Mouse (Mus musculus): Measurements from ENCODE around the gene Tgfb1. TPM values are rescaled to one million over a fixed set of nuclear protein-coding genes. Genes with fewer than 3 reads are reported as not detected.

The Tgfb1 gene
- total RNA-seq, 2 experiments from 2014 or later, result 40.9 to 42.4 TPM

DNA sequence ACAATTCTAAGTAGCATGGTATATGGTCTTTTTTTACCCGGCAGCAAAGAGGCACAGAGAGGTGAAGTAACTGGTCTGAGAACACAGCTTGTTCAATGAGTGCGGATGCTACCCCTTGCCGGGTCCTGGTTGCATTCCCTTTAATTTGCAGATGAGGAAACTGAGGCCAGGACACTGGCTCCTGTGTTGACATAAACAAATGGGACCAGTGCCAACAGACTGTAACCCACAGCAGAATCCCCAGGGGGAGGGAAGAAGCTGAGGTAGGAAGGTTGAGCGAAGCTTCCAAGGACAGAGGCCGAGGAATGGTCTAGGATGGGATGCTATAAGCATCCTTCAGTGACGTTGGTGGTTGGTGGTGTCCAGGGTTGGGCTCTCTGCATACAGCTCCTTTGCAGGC, 11.4 kb upstream of the Tgfb1 start:
- DNase-seq, result no peak

DNA sequence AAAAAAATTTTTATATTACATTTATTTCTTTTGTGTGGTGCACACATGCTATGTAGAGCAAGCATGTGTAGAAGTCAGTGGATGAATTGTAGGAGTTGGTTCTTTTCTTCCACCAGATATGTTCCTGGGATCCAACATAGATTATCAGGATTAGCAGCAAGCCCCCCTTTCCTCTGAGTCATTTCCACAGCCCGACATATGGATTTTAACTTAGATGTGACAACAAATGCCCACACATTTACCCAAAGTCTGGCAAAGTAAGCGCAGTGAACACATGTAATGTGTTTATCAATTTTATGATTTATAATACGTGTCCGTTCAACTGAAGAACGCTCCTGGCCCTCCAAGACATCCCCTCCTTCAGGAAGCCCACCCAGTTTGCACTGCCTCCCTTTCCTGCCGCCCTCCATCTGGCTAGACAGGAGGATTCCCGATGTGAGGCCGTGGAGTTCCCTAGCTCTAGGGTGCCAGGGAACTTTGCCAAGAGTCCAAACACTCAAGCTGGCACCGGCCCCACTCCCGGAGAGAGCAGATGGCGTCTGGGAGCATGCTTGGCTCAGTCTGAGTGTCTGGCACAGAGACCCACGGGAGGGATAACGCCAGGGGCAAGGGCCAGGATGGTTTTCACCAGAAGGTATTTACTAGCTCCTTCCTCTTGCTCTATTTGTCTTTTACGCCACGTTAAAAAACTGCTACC, 10.6 kb upstream of the Tgfb1 start:
- peak; percentile 92 for DNase-seq

DNA sequence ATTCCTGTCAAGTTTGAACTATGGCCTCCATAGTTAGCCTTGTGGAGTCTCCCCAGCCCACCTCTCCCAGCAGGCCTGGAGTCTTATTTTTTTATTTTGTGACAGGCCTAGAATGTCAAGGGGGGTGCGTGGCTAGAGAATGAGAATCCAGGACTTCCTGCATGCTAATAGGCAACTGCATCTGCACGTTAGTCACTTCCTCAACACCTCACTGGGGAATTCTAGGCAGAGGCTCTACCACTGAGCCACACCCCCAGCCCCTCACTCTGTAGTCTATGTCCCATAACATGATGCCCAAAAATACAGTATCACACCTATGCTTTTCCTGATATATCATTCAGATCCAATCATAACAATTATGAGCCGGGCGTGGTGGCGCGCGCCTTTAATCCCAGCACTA, 9.8 kb upstream of the Tgfb1 start:
- DNase-seq, result no peak

DNA sequence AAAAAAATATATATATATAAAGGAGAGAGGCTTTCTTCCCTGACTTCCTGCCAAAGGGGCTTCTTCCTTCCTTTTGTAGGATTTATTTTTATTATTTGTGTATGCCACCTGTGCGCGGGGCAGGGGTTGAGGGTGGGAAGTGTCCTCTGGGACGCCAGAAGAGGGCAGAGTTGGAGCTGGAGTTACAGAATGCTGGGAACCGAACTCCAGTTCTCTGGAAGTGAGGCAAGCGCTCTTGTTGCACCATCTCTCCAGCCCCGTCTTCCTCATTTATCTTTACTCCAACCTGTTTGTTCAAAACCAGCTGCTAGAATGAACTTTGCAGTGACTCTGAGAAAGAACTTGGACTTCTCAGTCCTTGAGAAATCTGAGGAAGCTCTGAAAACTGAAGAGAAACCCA, 6.8 kb upstream of the Tgfb1 start:
- no peak for DNase-seq

DNA sequence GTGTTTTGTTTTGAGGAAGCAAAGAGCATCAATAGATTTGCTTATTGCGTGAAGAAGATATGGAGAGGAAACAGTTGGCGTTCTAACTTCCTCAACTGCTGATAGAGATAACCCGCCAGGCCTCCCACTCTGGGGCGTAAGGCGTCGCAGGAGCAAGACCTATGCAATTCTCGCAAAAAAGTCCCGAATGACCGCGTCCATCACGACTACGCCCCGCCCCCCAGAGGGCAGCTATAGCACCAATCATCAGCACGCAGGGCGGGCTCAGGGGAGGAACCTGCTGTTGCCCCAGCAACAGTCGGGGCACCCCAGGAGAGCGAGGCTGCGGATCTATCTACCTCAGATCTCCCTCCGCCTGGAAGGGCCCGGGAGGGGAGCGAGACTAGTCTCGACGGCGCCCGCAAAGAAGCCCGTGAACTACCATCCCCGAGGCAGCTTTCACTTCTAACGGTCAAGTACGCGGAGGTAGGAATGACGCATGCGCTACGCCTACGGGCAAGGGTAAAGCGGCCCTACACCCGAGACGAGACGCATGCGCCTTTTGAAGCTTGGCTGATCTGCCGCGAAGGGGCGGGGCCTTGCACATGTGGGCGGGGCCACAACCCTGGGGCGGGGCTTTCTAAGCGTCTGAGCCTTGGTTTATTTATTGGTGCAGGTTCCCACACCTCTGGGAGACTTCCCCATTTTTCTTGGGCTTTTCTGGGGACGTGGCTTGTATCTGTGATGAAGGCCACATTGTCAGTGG, 6.1 kb upstream of the Tgfb1 start, which contains the start of gene B9d2:
Gene B9d2, plus strand, starts transcription at position 267 of the 745 bp plus-strand sequence.
- peak; percentile 97 for DNase-seq

DNA sequence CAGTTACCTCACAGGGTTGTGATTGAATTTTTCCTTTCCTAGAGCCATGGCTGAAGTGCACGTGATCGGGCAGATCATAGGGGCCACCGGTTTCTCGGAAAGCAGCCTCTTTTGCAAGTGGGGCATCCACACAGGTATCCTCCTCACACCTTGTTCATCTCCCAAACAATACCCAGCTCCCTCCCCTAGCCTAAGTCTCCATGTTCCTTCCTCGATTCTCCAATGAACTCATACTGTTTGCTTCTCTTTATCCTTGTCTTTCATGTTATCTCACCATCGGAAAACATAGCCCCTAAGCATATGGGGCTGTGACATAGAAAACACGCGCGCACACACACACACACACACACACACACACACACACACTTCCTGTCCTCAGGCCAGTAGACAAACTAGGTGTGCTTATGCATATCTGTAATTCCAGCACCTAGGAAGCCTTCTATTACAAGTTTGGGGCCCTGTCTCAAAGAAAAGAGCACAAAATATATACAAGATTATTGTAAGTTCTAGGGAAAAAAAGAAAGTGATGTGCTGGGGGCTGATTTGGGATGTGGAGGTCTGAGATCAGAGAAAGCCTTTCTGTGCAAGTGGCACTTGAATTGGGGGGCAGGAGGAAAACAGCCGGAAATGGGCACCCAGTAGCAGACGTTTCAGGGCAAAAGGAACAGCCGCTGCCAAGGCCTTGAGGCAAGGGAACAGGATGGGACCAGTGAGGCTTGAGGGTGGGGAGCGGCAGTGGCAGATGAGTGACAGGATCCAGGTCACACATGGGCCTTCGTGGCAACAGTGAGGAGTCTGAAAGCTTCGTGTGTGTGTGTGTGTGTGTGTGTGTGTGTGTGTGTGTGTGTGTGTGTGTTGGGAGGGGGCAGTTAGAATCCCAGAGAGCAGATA, 5.2 kb upstream of the Tgfb1 start:
- DNase-seq, result no peak

DNA sequence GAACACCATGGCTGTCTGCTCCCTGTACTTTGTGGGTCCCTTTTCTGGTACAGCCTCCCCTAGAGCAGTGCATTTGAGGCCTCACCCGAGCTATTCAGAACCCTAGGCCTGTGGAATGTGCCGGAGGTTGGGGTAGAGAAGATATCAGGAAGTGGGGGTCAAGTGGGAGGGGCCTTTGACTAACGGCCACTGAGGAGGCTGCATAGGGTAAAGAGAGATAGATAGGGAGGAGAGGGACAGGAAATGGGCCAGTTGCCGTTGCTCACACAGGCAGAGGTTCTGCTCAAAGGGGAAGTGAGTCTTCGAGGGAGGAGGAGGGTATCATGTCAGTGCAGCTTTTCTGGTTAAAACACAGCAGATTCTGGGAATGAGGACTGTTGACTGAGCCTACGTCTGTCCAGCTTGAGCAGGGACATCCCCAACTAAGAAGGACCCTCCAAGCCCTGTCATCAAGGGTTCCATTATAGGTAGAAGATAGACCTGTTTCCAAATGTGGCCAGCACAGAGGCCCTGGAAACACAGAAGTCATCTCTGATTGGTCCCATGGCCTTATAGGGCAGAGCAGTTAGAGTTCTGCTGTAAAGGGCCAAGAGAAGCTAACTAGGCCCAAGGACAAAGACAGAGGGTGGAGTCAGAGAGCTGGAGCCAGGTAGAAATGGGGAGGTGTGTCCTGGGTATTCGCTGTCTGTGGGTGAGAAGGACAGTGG, 3.2 kb upstream of the Tgfb1 start:
- DNase-seq, result no peak

DNA sequence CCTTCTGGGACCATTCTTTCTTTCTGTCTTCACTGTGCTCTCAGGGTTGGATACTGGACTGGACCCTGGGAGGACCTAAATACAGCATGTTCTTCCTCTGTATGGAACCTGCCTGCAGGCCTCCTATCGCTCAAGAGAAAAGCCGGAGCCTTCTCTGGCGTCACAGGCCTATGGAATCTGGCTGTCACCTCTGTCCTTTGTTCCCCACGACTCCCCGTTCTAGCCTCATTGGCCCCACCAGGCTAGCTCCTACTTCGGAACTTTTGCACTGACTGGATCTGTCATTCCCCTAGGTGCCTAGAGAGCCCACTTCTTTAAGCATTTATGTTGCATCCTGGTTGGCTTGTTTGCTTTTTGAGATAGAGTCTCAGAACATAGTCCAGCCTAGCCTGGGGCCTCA, 2.1 kb upstream of the Tgfb1 start:
- no peak for DNase-seq

DNA sequence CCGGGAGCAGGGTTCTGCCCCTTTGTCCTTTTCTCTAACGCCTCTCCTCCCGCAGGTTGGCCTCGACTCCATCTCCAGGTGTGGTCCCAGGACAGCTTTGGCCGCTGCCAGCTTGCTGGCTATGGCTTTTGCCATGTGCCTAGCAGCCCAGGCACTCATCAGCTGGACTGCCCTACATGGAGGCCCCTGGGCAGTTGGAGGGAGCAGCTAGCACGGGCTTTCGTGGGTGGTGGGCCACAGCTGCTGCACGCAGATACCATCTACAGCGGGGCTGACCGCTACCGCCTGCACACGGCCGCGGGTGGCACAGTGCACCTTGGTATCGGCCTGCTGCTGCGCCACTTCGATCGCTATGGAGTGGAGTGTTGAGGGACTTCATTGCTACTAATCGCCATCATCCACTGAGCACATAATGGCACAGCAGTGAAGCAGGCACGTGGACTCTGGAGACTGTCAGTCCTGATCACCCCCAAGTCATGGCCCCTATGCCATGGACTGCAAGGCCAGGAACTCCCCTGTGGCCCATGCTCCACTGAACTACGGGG, 804 bp upstream of the Tgfb1 start:
- no peak for DNase-seq

DNA sequence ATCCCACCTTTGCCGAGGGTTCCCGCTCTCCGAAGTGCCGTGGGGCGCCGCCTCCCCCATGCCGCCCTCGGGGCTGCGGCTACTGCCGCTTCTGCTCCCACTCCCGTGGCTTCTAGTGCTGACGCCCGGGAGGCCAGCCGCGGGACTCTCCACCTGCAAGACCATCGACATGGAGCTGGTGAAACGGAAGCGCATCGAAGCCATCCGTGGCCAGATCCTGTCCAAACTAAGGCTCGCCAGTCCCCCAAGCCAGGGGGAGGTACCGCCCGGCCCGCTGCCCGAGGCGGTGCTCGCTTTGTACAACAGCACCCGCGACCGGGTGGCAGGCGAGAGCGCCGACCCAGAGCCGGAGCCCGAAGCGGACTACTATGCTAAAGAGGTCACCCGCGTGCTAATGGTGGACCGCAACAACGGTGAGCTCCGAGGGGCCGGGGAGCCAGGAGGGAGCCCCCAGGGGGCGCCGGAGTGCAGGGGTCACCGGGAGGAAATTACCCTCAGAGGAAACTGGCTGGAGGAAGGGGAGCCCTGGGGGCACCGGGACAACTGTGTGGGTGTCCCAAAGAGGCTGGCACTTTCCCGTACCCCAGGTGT, 1.1 kb downstream of the Tgfb1 start:
- peak; percentile 76 for DNase-seq

DNA sequence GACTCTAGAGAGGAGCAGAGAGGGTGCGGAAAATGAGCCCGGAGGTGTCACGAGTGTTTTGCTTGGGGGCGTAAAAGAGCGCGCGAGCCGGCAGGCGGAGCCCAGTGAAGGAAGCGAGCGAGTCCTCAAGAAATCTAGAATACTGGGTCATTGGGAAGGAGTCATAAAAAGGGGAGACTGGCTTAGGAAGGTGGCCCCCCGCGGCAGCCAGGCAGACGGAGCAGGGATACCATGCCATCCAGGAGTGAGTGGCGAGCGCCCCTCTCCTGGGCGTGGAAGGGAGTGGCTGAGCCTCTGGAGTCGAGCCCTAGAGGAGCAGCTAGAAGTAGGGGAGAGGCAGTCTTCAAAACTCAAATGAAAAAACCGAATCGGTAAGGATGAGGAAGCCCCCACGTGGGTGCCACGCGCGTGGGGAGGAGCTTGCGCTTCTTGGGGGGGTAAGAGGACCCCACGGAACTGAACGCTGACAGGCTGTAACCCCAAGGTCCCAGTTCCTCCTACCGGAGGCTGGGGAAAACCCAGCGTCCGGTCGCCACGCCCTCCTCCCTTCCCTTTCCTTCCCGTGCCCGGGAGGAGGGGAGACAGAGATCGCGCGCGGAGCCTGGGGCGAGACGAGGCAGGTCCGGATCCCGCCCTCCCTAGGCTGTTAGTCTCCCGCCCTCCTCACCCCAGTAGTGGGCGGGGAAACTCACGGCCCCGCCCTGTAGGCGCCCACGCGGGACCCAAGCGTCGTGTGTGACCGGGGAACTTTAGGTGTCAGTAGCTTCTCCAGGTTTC, 2.2 kb downstream of the Tgfb1 start:
- DNase-seq, result peak; percentile 84

DNA sequence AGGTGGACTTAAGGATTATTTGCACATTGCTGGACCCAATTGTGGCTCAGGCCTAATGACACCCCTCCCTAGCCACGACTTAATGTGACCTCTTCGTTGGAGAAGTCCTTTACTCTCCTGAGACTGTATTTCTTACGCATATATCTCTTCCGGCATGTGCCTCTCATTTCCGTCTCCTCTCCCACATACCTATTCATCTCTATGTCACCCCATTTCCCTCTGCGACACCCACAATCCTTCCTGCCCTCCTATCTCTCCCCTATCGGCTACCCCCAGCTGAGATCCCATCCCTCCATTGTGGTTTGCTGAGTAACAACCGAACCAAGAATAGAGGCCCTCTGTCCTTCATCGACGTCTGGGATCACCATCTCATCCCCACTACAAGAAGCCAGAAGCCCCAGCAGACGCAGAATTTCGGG, 2.8 kb downstream of the Tgfb1 start:
- DNase-seq, result no peak

DNA sequence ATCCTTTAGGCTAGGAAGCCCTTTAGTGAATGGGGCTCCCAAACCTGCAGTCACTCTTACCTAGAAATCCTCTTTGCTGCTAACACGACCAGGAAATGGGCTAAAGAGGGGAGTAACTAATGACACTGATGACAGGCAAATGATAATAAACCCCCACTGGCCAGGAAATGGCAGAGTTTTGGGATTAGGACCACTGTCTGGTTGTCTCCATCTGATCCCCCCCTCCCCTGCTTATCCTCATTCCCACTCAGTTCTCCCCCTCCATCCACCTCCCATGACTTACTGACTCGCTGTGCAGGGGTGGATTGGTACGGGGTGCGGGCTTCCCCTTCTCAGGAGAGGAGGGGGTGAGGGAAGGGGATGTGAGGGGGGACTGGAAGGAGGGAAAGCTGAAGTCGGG, 3.2 kb downstream of the Tgfb1 start:
- DNase-seq, result no peak

DNA sequence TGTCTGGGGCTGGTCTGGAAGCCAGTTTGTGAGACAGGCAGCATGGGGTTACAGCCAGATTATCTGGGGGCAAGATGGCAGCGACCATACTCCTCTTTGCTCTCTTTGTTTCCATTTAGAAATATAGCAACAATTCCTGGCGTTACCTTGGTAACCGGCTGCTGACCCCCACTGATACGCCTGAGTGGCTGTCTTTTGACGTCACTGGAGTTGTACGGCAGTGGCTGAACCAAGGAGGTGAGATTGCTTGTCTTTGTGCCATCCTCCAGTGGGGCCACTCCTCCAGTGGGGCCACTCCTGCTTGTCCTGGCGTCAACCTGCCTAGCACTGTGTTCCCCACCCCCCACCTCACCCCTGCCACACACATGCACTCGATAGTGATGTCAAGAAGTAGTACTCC, 7.3 kb downstream of the Tgfb1 start:
- no peak for DNase-seq

DNA sequence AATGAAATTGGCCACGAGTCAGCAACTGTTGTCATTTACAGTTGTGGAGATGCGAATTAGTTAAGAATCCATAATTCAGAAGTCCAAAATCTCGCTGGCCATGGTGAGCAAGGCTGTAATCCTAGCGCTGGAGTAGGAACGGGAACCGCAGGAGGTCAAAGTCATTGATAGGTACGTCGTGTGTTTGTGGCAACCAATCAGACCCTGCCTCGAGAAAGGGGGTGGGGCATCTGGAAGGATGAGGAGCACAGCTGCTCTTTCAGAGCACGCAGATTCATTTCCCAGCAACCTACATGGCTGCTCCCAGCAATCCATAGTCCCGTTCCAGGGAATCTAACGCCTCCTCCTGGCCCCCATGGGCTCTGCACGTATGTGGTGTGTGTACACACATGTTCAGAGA, 13.0 kb downstream of the Tgfb1 start:
- DNase-seq, result no peak

DNA sequence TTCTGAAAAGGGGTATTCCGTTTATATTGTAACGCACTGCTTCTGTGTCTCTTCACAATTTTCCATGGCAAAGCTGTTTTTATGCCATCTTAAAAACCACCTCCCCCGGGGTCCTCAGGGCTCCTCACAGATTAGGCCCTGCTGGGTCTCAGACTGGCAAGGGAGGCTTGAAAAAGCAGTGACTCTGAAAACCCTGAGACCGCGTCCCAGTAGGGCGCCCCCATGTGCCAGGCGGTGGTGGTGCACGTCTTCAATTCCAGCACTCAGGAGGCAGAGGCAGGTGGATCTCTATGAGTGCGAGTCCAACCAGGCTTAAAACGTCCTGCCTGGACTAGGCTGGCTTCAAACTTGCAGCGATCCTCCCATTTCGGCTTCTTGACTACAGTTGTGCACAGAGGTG, 13.9 kb downstream of the Tgfb1 start:
- DNase-seq, result no peak

DNA sequence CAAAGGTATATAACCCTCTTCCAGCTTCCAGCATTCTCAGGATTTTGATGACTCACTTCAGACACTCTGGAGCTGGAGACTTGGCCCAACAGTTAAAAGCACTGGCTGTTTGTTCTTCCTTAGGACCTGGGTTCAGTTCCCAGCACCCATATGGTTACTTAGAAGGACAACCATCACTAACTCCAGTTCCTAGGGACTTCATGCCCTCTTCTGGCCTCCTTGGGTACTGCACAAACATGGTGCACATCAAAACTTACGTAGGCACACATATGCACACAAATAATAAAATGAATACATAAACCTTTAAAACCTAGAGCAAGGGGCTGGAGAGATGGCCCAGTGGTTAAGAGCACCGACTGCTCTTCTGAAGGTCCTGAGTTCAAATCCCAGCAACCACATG, 15.5 kb downstream of the Tgfb1 start:
- no peak for DNase-seq

DNA sequence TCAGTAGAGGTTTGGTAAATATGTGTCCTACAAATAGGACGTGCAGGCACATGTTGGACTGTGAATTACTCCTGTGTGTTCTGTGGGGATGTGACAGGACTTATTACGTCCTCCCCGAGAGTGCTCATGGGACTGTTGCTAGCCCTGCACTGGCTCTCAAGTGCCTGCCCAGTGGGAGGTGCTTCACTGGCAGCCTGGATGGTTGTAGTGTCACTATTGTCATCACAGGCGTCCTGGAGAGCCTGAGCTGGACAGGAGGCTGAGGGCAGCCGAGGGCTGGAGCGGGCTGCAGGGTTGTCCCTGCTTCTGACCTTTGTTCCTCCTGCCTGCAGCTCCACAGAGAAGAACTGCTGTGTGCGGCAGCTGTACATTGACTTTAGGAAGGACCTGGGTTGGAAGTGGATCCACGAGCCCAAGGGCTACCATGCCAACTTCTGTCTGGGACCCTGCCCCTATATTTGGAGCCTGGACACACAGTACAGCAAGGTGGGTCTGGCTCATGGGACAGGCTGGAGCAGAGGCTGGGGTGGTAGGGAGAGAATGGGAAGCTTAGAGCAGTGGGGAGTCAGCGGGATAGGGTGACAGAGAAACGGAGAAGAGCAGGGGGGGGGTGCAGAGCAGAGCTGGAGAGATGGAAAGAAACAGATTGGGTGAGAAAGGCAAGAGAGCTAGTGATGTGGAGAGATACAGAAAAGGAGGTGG, 17.1 kb downstream of the Tgfb1 start:
- DNase-seq, result no peak

DNA sequence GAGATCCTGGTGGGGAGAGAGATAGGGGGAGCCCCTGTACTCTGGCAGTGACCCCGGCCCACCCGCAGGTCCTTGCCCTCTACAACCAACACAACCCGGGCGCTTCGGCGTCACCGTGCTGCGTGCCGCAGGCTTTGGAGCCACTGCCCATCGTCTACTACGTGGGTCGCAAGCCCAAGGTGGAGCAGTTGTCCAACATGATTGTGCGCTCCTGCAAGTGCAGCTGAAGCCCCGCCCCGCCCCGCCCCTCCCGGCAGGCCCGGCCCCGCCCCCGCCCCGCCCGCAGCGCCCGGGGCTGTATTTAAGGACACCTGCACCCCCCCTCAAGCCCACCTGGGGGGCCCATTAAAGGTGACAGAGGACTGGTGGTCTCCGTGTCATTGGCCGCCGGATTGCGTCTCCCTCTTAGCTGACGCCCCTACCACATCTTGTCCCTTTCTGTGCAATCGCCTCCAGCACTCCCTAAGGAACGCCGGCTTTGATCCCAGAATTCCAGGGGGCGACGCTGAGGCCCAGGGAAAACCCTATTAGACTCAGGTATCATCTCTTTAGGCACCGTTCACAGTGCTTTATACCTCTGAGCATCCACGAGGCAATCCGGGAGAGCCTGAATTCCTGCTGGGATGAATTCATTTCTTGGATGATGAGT, 18.0 kb downstream of the Tgfb1 start:
- no peak for DNase-seq

DNA sequence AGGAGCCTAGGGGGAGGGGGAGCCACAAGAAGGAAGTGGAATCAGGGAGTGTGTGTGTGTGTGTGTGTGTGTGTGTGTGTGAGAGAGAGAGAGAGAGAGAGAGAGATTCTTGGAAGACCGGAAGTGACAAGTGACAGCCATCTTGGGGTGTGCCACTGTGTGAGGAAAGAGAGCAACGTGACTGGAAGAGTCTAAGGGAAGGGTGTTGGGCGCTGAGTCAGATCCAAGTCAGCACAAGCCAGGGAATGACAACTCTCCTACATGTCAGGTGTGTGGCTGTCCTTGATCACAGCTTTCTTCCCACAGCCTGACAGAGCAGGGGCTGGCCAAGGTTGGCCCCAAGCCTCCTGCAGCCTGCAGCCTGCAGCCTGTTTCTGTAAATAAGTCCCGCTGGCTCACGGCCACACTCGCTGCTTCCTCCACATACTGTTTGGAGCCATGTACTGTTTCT, 19.0 kb downstream of the Tgfb1 start:
- DNase-seq, result peak; percentile 61
